Mouse (Mus musculus) liver, embryonic 13.5 days (tissue): Measurements from ENCODE around the gene Fgf18. TPM values are rescaled to one million over a fixed set of nuclear protein-coding genes. Genes with fewer than 3 reads are reported as not detected.

Experiments
- ATAC-seq: fragments of 200-750 bp; cut with Nextera tagmentation; 2 replicates; pipeline ENCODE4 v1.8.0; 2017; ENCODE audit warnings: low read depth, mild to moderate bottlenecking, moderate number of reproducible peaks, moderate library complexity
- DNase-seq: peaks from one replicate; pipeline ENCODE4 v3.0.0; 2022
- H3K27ac ChIP-seq: fragments of 300-500 bp; sonication (generic); 2 replicates; pipeline ENCODE4 v1.5.1; 2015; ENCODE audit warnings: moderate library complexity, mild to moderate bottlenecking, inconsistent platforms
- H3K27me3 ChIP-seq: fragments of 300-500 bp; sonication (generic); 2 replicates; pipeline ENCODE4 v1.6.1; 2015; ENCODE audit warnings: mild to moderate bottlenecking, inconsistent platforms
- H3K36me3 ChIP-seq: fragments of 300-500 bp; sonication (generic); 2 replicates; pipeline ENCODE4 v1.6.1; 2015; ENCODE audit warnings: mild to moderate bottlenecking, inconsistent platforms
- H3K4me1 ChIP-seq: fragments of 300-500 bp; sonication (generic); replicated peaks from 2 replicates; pipeline ENCODE4 v1.6.1; 2015; ENCODE audit warnings: inconsistent platforms
- H3K4me2 ChIP-seq: fragments of 300-500 bp; sonication (generic); 2 replicates; pipeline ENCODE4 v1.6.1; 2015; ENCODE audit warnings: inconsistent platforms, mild to moderate bottlenecking, moderate library complexity
- H3K4me3 ChIP-seq: fragments of 300-500 bp; sonication (generic); replicated peaks from 2 replicates; pipeline ENCODE4 v1.5.1; 2015; ENCODE audit warnings: mild to moderate bottlenecking, inconsistent platforms
- H3K9ac ChIP-seq: fragments of 300-500 bp; sonication (generic); 2 replicates; pipeline ENCODE4 v1.6.1; 2015; ENCODE audit warnings: mild to moderate bottlenecking, inconsistent platforms
- H3K9me3 ChIP-seq: fragments of 300-500 bp; sonication (generic); replicated peaks from 2 replicates; pipeline ENCODE4 v1.6.1; 2016; ENCODE audit warnings: inconsistent platforms
- WGBS: fragments of 180-500 bp; shearing (Covaris S2); methylation state at CpG from one replicate; pipeline ENCODE4 v1.1.7; 2015; ENCODE audit not compliant: insufficient replicate concordance; 5-methylcytosine and 5-hydroxymethylcytosine counted together
- polyA plus RNA-seq: library from polyadenylated mRNA; unstranded; fragments of >200 nt; fragmentation: Nextera tagmentation; extraction: Ambion mirVana; gene quantifications from 2 replicates; pipeline ENCODE4 v1.2.1, GENCODE M21; 2015

The Fgf18 gene
- polyA plus RNA-seq, 1 experiment from 2014 or later = 0.33 TPM

GRCm38 (mm10) chr11:33134391-33134986, 12.7 kb downstream of the Fgf18 start:
- no peak overlapping the region for H3K9ac ChIP-seq
- ATAC-seq = no peak
- peaks cover 12% of the 10 kb centered on the region; the same call in 1 of the 2 replicates for H3K27me3 ChIP-seq
- no peaks in the 10 kb centered on the region for H3K36me3 ChIP-seq
- H3K27ac ChIP-seq = no peak overlapping the region
- H3K9me3 ChIP-seq = no peaks in the 10 kb centered on the region
- H3K4me3 ChIP-seq = no peak overlapping the region
- H3K4me1 ChIP-seq = no peaks in the 10 kb centered on the region
- H3K4me2 ChIP-seq = no peak overlapping the region
- no peak for DNase-seq
- 68% methylated on average over 8 of the region's 8 CpGs for WGBS

GRCm38 (mm10) chr11:33132619-33133338, 14.4 kb downstream of the Fgf18 start:
- Histone ChIP-seq H3K9me3 (no peaks in the 10 kb centered on the region), H3K4me3 (no peak overlapping the region), H3K4me1 (no peaks in the 10 kb centered on the region), H3K36me3 (no peaks in the 10 kb centered on the region), H3K27me3 (peaks cover 6% of the 10 kb centered on the region; the same call in 1 of the 2 replicates), H3K27ac (no peak overlapping the region), H3K9ac (no peak overlapping the region), H3K4me2 (no peak overlapping the region)
- ATAC-seq (no peak), DNase-seq (no peak)
- WGBS = 55% methylated on average over 8 of the region's 8 CpGs

- H3K36me3 ChIP-seq = no peaks in the 10 kb centered on the region
- H3K9ac ChIP-seq = no peak overlapping the region
- no peaks in the 10 kb centered on the region for H3K9me3 ChIP-seq
- H3K4me3 ChIP-seq = no peak overlapping the region
- no peak overlapping the region for H3K4me2 ChIP-seq
- H3K27me3 ChIP-seq = peaks cover 33% of the 10 kb centered on the region
- H3K4me1 ChIP-seq = 0 out of 2 replicates have a peak, but pooled peaks cover 4% of the 10 kb centered on the region
- no peak overlapping the region for H3K27ac ChIP-seq
- DNase-seq (no peak), ATAC-seq (no peak)
Observed at GRCm38 (mm10) chr11:33127058-33127457, 20.1 kb downstream of the Fgf18 start.

- Histone ChIP-seq H3K9ac (no peak overlapping the region), H3K27ac (no peak overlapping the region)
Observed at GRCm38 (mm10) chr11:33122575-33123268, 24.5 kb downstream of the Fgf18 start.

GRCm38 (mm10) chr11:33119556-33119955, 27.6 kb downstream of the Fgf18 start:
- no peak for DNase-seq
- Histone ChIP-seq H3K36me3 (no peaks in the 10 kb centered on the region), H3K27ac (no peak overlapping the region), H3K27me3 (peaks cover 42% of the 10 kb centered on the region), H3K4me3 (no peak overlapping the region), H3K9me3 (no peaks in the 10 kb centered on the region), H3K4me2 (no peak overlapping the region), H3K4me1 (0 out of 2 replicates have a peak, but pooled peaks cover 4% of the 10 kb centered on the region), H3K9ac (no peak overlapping the region)
- 62% methylated on average over 8 of the region's 8 CpGs for WGBS
- ATAC-seq = no peak

More at GRCm38 (mm10) chr11:33122575-33123268, 24.5 kb downstream of the Fgf18 start:
- peak overlapping the region; percentile 53 for H3K4me2 ChIP-seq
- WGBS = 3% methylated on average over 37 of the region's 37 CpGs
- peak overlapping the region; percentile 29 for H3K4me3 ChIP-seq
- no peaks in the 10 kb centered on the region for H3K36me3 ChIP-seq
- ATAC-seq (0 out of 2 replicates have a peak, but pooled peaks have one; percentile 18), DNase-seq (no peak)
- H3K27me3 ChIP-seq = peaks cover 50% of the 10 kb centered on the region
- no peaks in the 10 kb centered on the region for H3K9me3 ChIP-seq
- H3K4me1 ChIP-seq = 0 out of 2 replicates have a peak, but pooled peaks cover 4% of the 10 kb centered on the region

GRCm38 (mm10) chr11:33119116-33119515, 28.1 kb downstream of the Fgf18 start:
- no peak overlapping the region for H3K9ac ChIP-seq
- no peaks in the 10 kb centered on the region for H3K9me3 ChIP-seq
- 49% methylated on average over 7 of the region's 7 CpGs for WGBS
- no peaks in the 10 kb centered on the region for H3K36me3 ChIP-seq
- H3K4me3 ChIP-seq = no peak overlapping the region
- DNase-seq (no peak), ATAC-seq (no peak)
- no peak overlapping the region for H3K27ac ChIP-seq
- no peak overlapping the region for H3K4me2 ChIP-seq
- H3K27me3 ChIP-seq = peaks cover 38% of the 10 kb centered on the region
- H3K4me1 ChIP-seq = 0 out of 2 replicates have a peak, but pooled peaks cover 4% of the 10 kb centered on the region

GRCm38 (mm10) chr11:33118480-33118879, 28.7 kb downstream of the Fgf18 start:
- Histone ChIP-seq H3K36me3 (no peaks in the 10 kb centered on the region), H3K9me3 (no peaks in the 10 kb centered on the region), H3K27ac (no peak overlapping the region), H3K27me3 (peaks cover 31% of the 10 kb centered on the region), H3K4me2 (no peak overlapping the region), H3K4me3 (no peak overlapping the region), H3K9ac (no peak overlapping the region), H3K4me1 (0 out of 2 replicates have a peak, but pooled peaks cover 4% of the 10 kb centered on the region)
- no peak for ATAC-seq
- 51% methylated on average over 6 of the region's 6 CpGs for WGBS
- DNase-seq = no peak

GRCm38 (mm10) chr11:33115796-33116195, 31.4 kb downstream of the Fgf18 start:
- Histone ChIP-seq H3K27me3 (0 out of 2 replicates have a peak, but pooled peaks cover 5% of the 10 kb centered on the region), H3K4me2 (no peak overlapping the region), H3K9me3 (no peaks in the 10 kb centered on the region), H3K36me3 (no peaks in the 10 kb centered on the region), H3K9ac (no peak overlapping the region), H3K4me3 (no peak overlapping the region), H3K27ac (no peak overlapping the region), H3K4me1 (no peaks in the 10 kb centered on the region)
- DNase-seq (no peak), ATAC-seq (no peak)
- WGBS = 67% methylated on average over 3 of the region's 3 CpGs

- no peak overlapping the region for H3K9ac ChIP-seq
- no peak for ATAC-seq
- H3K4me1 ChIP-seq = no peaks in the 10 kb centered on the region
- H3K9me3 ChIP-seq = no peaks in the 10 kb centered on the region
- no peak overlapping the region for H3K4me3 ChIP-seq
- no peak overlapping the region for H3K4me2 ChIP-seq
- H3K27ac ChIP-seq = no peak overlapping the region
- no peaks in the 10 kb centered on the region for H3K27me3 ChIP-seq
- 18% methylated on average over 1 of the region's 1 CpGs for WGBS
- no peaks in the 10 kb centered on the region for H3K36me3 ChIP-seq
- no peak for DNase-seq
Observed at GRCm38 (mm10) chr11:33112407-33112806, 34.8 kb downstream of the Fgf18 start.

- no peak overlapping the region for H3K4me3 ChIP-seq
- DNase-seq (no peak), ATAC-seq (no peak)
- no peak overlapping the region for H3K9ac ChIP-seq
- H3K36me3 ChIP-seq = no peaks in the 10 kb centered on the region
- H3K4me1 ChIP-seq = no peaks in the 10 kb centered on the region
- no peak overlapping the region for H3K27ac ChIP-seq
- WGBS = 47% methylated on average over 2 of the region's 2 CpGs
- no peaks in the 10 kb centered on the region for H3K27me3 ChIP-seq
- no peak overlapping the region for H3K4me2 ChIP-seq
- no peaks in the 10 kb centered on the region for H3K9me3 ChIP-seq
Observed at GRCm38 (mm10) chr11:33110111-33110510, 37.1 kb downstream of the Fgf18 start.

GRCm38 (mm10) chr11:33107540-33107939, 39.7 kb downstream of the Fgf18 start:
- ATAC-seq = no peak
- WGBS = 77% methylated on average over 3 of the region's 3 CpGs

More at GRCm38 (mm10) chr11:33107540-33107939, 39.7 kb downstream of the Fgf18 start:
- Histone ChIP-seq H3K9me3 (no peaks in the 10 kb centered on the region), H3K27me3 (no peaks in the 10 kb centered on the region), H3K4me3 (no peak overlapping the region), H3K36me3 (no peaks in the 10 kb centered on the region), H3K9ac (no peak overlapping the region), H3K4me1 (no peaks in the 10 kb centered on the region), H3K4me2 (no peak overlapping the region), H3K27ac (no peak overlapping the region)
- DNase-seq = no peak
